Mouse (Mus musculus) inflammation-experienced regulatory T-cells, adult 6 months (primary cell): ENCODE results near the gene Cd200r2. TPM values are rescaled to one million over a fixed set of nuclear protein-coding genes. Genes with fewer than 3 reads are reported as not detected.
A peak's percentile ranks its signal among the peaks of the same experiment; 100 is the strongest.
"Not testable (repeated sequence)": the region's sequence is repeated elsewhere in the genome, so short reads cannot be mapped to it uniquely, and the experiment has no call there.

Experiments
- ATAC-seq: one replicate; pipeline ENCODE4 v1.8.0; 2017
- polyA plus RNA-seq, 3 experiments: library from polyadenylated mRNA; unstranded; fragments of 100-300 nt; shearing (Covaris generic); gene quantifications; one replicate each; pipeline ENCODE4 v1.2.1; 2017

Cd200r2 gene
- under 1 TPM in 1 of 3 experiments, not detected in 2; 0.29 TPM for polyA plus RNA-seq

DNA sequence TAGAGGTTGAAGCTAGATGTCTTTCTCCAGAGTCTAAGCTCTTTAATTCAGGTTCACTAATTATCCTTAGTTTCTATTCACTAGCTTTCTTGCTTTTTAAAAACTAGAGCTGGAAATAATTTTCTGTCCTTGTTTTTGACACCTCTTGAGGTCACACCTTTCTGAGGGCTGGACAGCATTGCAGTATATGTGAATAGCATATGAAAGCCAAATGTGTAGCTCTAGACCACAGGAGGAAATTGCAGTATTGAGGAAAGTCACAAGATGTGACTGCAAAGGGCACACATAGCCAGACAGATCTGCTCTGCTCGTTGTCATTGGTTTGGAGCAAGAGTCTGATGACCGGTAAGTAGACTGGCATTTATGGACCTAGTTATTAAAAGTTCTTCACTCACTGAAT is at the start of gene Cd200r2:
Cd200r2 (plus strand) TSS at position 301 of the 400 bp plus-strand sequence.
- no peak for ATAC-seq

DNA sequence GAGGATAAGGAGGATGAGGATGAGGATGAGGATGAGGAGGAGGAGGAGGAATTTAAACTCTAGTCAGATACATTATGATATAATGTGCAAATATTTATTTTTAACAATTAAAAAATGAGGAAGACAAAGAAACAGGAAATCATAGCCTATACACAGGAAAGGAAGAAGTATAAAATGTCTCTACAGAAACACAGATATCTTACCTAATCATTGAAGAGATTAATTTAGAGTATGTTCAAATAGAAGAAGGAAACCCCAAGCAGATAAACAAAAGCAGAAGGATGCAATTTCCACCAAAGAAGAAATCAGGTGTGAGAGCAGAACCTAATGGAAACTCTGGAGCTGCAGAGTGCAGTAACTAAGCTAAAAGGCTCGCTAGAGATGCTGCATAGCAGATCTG is 48.9 kb upstream of the Cd200r2 start:
- ATAC-seq = no peak

DNA sequence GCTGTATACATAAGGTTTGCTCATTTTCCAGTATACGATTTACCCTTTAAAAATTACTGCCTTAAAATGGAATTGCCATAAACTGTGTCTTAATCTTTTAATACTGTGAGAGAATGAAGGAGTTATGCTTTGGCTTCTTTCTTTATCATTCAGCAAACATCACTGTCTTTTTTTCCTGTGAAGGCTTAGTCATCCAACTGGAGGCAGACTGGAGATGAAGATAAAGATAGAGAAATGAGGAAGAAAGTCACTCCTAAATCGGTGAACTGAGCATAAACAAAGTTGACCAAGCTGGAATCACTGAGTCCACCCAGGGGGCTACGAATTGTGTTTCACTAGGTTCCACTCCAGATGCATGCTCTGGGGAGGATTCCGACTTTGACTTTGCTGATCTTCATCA is 46.4 kb upstream of the Cd200r2 start:
- no peak for ATAC-seq

DNA sequence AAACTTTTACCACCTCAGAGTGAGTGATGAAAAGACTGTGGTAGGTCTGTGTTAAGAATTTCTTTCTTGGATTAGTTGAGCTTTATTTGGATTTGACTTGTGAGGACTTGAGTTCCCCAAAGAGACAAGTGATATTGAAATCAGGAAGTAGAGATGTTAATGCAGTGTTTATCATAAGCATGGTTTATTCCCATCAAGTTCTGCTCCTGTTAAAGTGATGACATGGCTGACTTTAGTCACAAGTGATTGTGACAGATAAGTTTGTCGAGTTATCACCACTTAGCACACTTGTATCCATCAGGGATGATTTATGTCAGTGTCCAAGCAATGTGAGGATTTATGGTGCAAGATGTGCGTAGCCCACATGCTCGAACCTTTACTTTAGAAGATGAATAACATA is 34.6 kb upstream of the Cd200r2 start:
- no peak for ATAC-seq

DNA sequence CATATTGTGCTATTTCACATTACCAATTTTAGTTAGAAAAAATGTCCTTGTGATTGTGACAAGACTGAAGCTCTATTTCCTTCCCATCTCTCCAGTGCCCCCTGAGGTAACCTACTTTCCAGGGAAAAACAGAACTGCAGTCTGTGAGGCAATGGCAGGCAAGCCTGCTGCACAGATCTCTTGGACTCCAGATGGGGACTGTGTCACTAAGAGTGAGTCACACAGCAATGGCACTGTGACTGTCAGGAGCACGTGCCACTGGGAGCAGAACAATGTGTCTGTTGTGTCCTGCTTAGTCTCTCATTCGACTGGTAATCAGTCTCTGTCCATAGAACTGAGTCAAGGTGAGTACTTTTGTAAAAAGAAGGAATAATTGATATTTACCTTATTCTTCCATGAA is 33.7 kb upstream of the Cd200r2 start:
- not testable (repeated sequence) for ATAC-seq

DNA sequence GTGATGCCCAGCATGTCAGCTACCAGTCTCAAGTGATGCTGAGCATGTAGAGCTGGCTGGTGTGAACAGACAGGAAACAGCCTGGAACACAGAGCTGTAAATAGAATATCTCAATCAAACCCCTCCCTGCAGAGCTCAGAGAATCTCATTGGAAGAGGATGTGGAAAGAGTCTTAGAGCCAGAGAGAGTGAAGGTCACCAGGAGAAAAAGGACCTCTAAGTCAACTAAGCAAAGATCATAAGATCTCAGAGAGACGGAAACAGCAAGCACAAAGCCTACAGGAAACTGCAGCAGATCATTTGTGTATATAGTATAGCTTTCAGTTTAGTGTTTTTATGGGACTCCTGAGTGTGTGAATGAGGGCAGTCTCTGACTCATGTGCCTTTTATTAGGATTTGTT is 8.3 kb downstream of the Cd200r2 start:
- ATAC-seq = peak; percentile 60

DNA sequence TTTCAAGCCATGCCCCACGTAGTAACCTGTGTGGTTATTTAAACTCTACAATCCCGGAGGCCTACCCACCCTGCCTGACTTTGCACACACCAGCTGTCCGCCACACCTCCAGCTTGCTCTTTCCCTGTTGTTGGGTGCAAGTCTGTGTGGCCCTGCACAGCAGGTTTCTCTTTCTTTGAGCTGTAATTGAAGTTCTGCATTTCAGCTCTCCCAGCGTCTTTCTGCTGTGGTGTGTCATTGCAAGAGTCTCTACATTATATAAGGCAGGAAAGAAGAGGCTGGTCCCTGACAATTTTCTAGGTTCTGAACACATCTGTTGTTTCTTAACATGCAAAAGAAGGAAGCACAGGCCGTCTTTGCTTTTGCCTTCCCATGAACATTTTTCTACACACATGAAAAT is 9.7 kb downstream of the Cd200r2 start:
- ATAC-seq = no peak

DNA sequence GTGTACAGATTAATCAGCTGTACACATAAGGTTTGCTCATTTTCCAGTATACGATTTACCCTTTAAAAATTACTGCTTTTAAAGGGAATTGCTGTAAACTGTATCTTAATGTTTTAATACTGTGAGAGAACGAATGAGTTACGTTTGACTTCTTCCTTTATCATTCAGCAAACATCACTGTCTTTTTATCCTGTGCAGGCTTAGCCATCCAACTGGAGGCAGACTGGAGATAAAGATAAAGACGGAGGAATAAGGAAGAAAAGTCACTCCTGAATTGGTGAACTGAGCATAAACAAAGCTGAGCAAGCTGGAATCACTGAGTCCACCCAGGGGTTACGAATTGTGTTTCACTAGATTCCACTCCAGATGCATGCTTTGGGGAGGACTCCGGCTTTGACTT is 10.7 kb downstream of the Cd200r2 start:
- ATAC-seq = no peak

DNA sequence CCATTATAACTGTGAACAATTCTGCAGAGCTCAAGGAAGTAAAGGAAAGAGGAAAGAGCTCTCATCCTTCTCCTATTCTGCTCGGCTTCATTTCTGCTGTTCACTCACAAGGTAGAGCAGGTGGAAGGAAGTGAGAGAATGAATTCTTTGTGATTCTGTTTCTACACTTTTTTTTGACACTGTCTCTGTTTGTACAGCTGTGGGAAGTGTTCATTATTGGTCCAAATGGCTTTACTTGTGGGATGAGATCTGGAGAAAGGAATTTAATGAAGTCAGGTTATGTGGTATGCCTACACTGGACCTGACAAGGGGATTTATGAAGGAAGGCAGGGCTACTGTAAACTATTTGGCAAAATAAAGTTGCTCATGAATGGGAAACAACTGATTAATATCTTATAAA is 23.9 kb downstream of the Cd200r2 start:
- no peak for ATAC-seq

DNA sequence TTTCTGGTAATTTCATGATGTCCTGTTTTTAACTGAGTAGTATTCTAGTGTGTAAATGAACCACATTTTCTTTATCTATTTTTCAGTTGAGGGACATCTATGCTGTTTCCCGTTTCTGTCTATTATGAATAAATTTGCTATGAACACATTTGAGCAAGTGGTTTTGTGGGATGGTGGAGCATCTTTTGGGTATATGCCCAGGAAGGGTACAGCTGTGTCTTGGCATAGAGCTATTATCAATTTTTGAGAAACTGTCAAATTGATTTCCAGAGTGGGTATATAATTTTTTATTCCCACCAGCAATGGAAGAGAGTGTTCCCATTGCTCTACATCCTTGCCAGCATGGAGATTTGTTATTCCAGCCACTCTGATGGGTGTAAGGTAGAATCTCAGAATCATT is 65.1 kb downstream of the Cd200r2 start:
- no peak for ATAC-seq

DNA sequence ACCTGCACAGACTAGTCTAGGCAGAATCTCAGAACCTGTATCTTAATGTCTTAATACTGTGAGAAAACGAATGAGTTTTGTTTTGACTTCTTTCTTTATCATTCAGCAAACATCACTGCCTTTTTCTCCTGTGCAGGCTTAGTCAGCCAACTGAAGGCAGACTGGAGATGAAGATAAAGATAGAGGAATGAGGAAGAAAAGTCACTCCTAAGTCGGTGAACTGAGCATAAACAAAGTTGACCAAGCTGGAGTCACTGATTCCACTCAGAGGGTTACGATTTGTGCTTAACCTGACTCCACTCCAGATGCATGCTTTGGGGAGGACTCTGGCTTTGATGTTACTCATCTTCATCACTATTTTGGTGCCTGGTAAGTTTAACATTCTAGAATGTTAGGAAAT is 76.6 kb downstream of the Cd200r2 start, which contains the start of gene Cd200r3:
Cd200r3 (plus strand) TSS at position 211 of the 400 bp plus-strand sequence.
- no peak for ATAC-seq

DNA sequence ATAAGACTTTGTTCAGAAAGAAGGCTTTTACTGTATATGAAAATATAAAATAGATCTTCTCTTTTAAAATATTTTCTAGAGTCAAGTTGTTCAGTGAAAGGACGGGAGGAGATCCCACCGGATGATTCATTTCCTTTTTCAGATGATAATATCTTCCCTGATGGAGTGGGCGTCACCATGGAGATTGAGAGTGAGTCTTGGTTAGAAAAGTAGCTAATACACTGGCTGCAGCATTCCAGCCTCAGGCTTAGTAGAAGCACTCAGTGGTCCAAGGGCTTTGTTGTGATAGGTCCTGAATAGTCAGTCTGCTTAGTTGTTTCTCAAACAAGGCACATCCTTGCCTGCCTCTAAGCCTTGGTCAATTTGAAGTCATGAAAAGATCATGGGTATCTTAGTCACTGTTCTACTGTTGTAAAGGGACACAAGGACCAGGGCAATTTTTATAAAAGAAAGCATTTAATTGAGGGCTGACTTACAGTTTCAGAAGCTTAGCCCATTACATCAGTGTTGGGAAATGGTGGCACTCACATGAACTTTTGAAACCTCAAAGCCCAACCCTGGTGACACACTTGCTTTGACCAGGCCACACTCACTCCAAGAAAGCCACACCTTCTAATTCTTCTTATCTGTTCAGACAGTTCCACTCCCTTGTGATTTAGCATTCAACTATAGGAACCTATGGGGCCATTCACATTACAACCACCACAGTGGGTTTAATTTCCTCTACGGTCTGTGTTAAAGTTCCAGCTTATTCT is 84.6 kb downstream of the Cd200r2 start:
- ATAC-seq = no peak

DNA sequence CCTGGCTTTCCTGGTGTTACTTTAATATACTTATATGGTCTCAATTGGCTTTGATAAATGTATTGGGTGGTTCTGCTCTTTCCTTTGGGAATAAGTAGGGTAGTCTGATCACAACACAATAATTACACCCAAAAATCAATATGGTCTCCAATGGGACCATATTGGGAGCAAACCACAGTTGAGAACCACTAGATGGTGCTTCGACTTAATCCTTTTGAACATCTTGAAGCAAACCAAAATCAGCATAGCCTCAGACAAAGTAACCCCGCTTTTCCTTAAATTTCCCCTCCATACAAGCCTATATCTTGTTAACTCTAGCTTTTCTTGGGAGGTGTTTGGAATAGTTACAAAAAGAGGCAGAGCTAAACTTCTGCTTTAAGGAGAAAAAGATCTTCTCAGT is 95.4 kb downstream of the Cd200r2 start:
- no peak for ATAC-seq

DNA sequence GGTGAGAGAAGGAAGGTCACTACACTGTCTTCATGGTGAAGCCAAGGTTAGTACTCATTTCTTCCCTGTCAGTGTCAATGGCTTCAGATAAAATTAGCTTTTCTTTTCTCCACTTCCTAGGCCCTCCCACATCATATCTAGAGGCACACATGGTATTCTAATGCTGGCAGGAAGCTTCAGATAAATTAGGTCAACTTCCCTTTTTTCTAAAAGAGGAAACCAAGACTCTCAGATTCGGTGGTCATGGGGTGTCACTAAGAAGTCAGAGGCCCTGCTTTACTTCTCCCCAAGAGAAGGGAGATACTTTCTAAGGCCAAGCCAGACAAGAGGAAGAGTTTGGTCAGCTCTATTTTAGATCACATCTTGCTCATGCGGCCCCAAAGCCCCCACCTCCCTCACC is 95.9 kb downstream of the Cd200r2 start:
- peak; percentile 76 for ATAC-seq

DNA sequence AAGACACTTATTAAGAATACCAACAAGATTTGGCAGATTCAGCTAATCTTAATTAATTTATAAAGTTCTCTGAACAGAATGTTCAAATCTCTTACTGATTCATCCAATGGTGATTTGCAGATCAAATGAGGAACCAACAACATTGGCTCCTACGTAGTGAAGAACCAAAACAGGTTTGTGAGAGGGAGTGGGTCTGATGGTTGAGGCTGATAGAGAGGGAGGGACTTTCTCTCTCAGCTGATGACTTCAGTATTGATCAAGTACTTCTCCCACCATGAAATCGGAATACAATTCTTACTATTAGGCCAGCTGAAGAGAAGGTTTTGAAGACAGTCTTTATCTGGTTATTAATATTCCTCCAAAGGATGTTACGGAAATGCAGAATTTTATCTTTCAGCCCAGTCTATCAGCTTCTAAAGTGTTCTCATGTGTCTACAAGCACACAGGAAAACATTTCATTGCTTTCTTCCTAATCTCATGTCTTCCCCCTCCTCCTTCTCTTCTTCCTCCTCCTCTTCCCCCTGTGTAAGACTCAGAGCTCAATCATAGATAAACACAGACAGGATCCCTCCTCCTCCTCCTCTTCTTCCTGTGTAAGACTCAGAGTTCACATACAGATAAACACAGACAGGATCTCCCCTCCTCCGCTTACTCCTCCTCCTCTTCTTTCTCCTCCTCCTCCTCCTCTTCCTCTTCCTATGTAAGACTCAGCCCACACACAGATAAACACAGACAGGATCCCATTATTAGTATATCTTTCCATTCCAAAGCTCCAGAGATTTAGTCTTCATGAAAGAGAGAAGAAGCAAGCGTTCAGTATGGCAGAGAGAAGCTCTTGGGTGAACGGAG is 97.9 kb downstream of the Cd200r2 start:
- peak; percentile 53 for ATAC-seq

DNA sequence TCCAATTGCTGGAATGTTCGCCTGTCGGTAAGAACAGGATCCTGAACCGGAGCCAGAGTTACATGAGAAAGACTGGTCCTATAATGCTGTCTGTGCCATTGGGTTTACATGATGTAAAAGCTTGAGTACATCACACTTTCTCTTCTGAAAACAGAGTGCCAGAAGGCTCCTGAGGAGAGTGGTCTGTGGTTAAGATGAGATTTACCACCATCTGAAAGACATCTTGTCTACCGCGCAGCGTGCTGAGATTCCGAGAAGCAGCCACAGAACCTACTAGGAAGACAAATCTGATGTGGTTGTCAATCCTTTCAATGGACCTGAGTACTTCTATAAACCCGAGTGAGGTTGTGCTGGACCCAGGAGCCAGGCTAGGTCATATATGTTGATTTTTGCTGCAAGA is 98.5 kb downstream of the Cd200r2 start:
- peak; percentile 61 for ATAC-seq

Other genes starting within 250 kb of the Cd200r2 start
- 1 to 10 TPM; 5.5 to 8.2 (median 7.4) TPM for gene Nepro, start 142.8 kb upstream of the Cd200r2 start, polyA plus RNA-seq
- 10 to 100 TPM; 25.0 to 48.9 (median 38.8) TPM for gene Gtpbp8, start 120.7 kb upstream of the Cd200r2 start, polyA plus RNA-seq
- 10 to 100 TPM; 48.8 to 73.3 (median 51.9) TPM for gene Cd200r1, start 101.4 kb upstream of the Cd200r2 start, polyA plus RNA-seq
- 10 to 100 TPM in 1 of 3 experiments, 1 to 10 TPM in 2; 4.9 to 16.5 (median 6.0) TPM for gene Cd200r4, start 55.4 kb upstream of the Cd200r2 start, polyA plus RNA-seq
- gene Cd200r3, start 76.6 kb downstream of the Cd200r2 start, polyA plus RNA-seq = 1 to 10 TPM in 1 of 3 experiments, not detected in 2; 1.9 TPM
- gene Ccdc80, start 226.3 kb downstream of the Cd200r2 start, polyA plus RNA-seq = 1 to 10 TPM; 1.1 to 2.0 (median 1.9) TPM